Mouse (Mus musculus): ENCODE data around the gene Gaa.
"Not testable (repeated sequence)": the region's sequence is repeated elsewhere in the genome, so short reads cannot be mapped to it uniquely, and the experiment has no call there.

Gene Gaa

GRCm38 (mm10) chr11:119267768-119268556, at the start of gene Gaa:
TSS of gene Gaa (plus strand) at chr11:119267887.
- peak; percentile 98 to 99 for DNase-seq

GRCm38 (mm10) chr11:119219816-119220465, 47.7 kb upstream of the Gaa start:
- DNase-seq = peak; percentile 96 to 97

DNA sequence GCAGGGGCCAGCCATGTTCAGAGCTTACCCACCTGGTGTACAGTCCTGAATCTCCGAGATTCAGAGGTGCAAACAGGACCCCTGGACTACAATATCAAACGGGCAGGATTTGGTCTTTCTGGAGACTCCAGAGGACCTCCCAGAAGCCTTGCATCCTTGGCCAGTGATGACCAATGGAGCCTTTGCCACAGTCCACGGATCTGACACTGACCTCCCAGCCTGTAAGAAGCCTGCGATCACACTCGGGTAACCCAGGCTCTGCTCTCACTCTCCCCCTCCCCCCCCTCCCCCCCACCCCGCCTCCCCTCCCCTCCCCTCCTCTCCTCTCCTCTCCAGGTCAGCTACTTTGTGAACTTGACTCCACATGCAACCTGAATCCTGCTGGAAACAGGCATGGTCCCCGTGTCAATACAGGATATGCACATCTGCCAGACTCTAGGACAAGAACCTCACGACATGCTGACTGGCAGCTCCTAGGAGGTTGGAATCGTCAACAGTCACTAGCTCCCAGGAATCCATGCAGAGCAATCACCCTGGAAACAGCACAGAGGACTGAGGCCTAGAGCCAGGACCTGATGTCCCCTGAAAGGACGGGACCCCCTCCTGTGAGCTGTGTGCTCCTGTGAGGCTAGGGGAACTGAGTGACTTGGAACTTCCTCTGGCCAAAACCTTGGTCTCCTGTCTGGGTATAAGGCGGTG, 45.7 kb upstream of the Gaa start:
- DNase-seq = peak; percentile 45 to 59

- DNase-seq = peak; percentile 68 to 74
These were observed 44.4 kb upstream of the Gaa start for GRCm38 (mm10) chr11:119223124-119223890.

GRCm38 (mm10) chr11:119224926-119225325, 42.8 kb upstream of the Gaa start:
- peak in 1 of 2 experiments; percentile 15 for DNase-seq

- DNase-seq = peak; percentile 44 to 56
These were observed 42.1 kb upstream of the Gaa start for GRCm38 (mm10) chr11:119225634-119226033.

GRCm38 (mm10) chr11:119227591-119227990, 40.1 kb upstream of the Gaa start:
- DNase-seq = peak; percentile 63 to 64

DNA sequence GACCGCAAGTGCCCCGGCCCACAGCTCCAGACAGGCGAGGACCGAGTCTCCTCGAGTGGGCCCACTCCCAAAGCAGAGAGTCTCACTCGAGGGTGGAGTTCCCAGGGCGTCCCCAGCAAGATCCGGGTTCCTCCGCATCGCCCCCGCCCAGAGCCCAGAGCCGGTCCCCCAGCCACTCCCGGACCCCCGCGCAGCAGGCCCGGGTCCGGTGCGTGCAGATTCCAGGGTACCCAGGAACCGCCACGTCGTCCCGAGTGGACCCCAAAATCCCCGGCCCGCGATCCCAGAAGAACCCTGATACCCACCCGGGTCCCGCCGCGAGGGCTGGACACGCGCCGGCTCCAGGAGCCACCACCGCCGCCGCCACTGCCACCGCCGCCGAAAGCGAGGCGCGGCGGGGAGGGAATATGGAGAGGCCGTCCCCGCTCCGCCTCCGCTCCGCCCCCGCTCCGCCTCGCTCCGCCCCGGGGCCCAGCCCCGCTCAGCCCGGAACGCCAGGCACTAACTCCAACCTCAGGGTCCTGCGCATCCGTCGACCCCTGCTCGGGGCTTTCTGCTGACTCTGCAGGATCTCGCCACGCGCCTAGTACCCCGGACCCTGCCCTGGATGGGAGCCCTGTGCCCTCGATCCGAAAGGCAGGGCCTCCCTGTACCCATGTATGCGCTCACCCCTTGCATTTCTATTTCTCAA, 39.5 kb upstream of the Gaa start, which contains the start of the genes Tbc1d16 and Ccdc40:
Gene Tbc1d16 (minus strand): TSS at position 409 of the 691 bp plus-strand sequence.
Gene Ccdc40 (plus strand): TSS at position 482 of the 691 bp plus-strand sequence.
- DNase-seq = peak; percentile 79 to 84

DNA sequence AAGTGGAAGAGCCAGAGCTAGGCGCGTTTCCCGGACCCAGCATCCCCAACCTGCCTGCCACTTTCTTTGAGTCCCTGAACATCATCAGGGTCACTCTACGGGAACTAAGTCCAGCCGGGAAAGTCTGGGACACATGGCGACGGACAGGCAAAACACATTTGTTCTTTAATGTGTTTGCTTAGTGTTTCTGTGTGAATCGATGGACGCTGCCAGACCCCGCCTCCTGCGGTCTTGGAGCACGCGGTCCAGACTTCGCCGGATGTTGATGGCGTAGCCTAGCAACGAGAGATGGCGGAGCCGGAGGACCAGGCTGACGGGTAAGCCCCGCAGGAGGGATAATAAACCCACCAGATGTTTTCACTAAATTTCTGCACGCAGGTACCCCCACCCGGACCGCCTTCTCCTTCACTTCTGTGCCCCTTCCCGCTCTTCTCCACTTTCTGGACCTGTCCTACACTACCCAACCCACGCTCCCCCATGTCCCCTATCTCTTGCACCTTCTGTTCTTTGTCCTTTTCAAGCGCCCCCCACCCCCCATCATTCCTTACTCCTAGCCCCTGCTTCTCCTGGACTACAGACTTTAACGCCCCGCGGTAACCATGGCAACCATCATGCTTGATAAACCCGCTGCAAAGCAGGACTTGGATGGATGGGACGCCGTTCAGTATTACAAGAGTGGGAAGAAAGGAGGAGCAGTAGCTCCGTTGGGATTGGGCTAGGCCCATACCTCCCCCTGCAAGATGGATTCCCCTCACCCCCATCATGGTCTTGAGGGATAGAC, 38.7 kb upstream of the Gaa start:
- peak; percentile 71 to 77 for DNase-seq

DNA sequence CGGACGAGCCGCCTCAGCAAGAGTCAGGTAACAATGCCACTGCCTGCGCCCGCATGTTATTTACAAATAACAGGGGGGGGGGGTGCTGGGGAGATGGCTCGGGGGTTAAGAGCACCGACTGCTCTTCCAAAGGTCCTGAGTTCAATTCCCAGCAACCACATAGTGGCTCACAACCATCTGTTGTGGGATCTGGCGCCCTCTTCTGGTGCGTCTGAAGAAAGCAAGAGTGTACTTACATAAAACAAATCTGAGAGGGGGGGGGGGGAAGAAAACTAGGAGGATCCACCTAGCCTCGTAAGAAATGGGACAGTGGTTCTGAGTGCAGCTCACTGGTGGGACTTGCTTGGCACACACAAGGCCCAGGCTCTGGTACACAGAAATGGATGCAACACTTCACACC, 32.9 kb upstream of the Gaa start:
- no peak for DNase-seq

GRCm38 (mm10) chr11:119235596-119235995, 32.1 kb upstream of the Gaa start:
- peak; percentile 84 to 90 for DNase-seq

DNA sequence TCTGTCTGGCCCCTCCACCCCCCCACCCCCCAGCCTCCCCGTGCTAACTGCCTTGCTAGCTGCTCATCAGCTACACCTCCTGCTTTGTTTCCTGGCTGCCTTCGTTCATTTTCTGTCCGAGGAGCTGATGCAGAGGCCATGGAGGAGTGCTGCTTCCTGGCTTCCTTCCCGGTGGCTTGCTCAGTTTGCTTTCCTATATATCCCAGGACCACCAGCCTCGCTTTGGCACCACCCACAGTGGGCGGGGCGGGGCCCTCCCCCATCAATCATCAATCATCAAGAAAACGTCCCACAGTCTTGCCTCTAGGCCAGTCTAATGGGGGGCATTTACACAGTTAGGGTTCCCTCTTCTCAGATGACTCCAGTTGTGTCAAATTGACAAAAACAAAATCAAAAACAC, 31.3 kb upstream of the Gaa start:
- DNase-seq = no peak

DNA sequence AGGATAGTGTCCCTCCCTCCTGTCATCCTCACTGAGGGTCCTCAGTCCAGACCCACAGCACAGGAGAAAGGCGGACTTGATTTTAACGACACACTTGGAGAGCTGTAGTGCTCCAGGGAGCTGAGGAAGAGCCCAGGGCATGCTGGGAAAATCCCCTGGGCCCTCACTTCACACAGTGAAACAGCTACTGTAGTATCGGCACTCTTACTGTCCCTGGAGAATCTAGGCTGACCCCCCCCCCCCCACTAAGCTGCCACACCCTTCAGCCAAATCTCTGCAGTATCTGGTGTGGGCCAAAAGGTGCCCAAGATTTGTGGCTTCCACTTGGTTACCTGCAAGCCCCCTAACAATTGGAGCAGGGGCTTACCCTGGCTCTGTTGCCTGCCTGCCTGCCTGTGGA, 30.7 kb upstream of the Gaa start:
- no peak for DNase-seq

DNA sequence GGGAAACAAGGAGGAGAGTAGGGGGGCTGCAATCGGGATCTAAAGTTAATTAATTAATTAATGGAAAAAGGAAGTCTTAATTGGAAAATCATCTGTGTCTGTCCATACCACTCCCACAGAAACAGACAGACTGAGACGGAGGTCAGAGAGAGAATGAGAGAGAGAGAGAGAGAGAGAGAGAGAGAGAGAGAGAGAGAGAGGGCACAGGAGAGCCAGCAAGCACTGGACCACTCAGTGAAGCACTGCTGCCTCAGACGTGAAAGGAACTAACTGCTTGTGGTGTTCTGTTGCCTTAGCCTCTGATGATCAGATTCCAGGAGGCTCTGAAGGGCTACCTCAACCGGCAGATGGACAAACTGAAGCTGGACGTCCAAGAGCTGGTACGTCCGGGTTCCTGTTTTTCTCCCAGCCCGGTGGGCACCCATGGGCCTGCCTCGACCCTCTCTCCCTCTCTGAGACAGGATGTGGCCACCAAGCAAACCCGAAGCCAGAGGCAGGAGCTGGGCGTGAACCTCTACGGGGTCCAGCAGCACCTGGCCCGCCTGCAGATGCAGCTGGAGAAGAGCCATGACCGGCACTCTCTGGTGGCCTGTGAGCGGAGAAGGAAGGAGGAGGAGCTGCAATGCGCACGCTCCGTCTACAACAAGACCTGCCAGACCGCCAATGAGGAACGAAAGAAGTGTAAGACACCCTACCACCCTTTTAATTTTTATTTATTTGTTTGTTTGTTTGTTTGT, 30.0 kb upstream of the Gaa start:
- DNase-seq = no peak

- DNase-seq = peak in 1 of 2 experiments; percentile 55
These were observed 29.4 kb upstream of the Gaa start for GRCm38 (mm10) chr11:119238305-119238721.

DNA sequence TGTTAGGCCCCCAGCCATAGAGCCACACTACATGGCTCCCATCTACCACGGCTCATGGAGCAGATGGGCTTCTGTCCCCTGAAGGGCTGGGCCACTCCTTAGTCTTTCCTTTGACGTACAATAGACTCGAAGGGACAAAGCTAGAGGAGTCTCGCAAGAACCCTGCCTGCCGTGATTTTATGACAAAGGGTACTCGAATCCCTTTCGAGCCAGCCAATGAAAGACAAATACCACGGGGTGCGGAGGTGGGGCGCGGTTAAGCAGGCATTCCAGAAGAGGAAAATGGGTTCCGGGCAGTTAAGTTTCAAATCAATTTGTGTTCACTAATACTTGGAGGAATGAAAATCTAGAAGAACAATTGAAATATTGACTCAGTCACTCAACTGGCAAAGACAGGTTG, 28.2 kb upstream of the Gaa start:
- DNase-seq = no peak

DNA sequence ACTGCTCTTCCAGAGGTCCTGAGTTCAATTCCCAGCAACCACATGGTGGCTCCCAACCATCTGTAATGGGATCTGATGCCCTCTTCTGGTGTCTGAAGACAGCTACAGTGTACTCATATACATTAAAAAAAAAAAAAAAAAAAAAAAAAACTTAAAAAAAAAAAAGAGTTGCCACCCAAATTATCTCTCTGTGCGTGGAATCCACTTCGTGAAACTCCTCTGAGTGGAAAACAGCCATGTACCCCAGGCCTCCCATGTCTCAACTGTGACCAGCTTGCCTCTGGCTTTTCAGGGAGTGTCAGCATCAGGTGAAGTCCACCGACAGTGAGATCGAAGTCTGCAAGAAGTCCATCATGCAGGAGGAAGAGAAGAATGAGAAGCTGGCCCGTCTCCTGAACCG, 22.1 kb upstream of the Gaa start:
- not testable (repeated sequence) for DNase-seq

DNA sequence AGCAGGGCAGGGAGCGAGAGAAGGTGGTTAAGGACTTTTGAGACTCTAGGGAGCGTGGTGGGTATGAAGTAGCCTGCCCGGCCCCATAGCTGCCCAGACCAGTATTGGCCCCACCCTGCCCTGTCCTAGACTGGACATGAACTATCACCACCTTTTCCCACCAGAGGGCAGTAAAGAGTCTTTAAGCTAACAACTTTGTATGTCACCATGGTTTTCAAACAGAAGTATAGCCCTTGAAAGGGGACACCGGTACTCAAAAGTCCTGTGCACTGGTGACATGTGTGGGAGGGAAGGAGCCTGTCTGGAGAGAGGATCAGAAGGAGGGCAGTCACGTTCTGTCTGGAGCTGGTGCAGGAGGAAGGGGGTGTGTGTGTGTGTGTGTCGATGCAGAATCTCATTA, 18.7 kb upstream of the Gaa start:
- DNase-seq = peak; percentile 87 to 91

DNA sequence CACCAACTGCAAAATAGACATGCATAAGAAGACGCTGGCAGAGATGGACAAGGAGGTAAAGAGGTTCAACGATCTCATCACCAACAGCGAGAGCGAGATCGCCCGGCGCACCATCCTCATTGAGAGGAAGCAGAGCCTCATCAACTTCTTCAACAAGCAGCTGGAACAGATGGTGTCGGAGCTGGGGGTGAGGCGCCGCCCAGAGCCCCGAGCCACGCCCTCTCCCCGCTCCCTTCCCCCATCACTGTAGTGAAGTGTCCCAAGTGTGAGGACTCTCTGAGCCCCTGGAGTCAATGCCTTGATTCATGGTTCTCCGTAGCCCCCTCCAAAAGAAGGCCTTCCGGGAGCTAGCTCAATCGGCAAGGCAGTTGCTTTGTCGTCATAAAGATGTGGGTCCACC, 16.7 kb upstream of the Gaa start:
- DNase-seq = no peak

GRCm38 (mm10) chr11:119252854-119253541, 14.7 kb upstream of the Gaa start:
- DNase-seq = peak; percentile 74 to 80
